Mouse (Mus musculus) adipocyte (in vitro differentiated cells): Measurements from ENCODE around the gene Foxs1.

Experiments
- DNase-seq: peaks from one replicate; pipeline ENCODE4 v3.0.0-alpha.2; 2016; ENCODE audit warnings: low spot score

Foxs1 gene

DNA sequence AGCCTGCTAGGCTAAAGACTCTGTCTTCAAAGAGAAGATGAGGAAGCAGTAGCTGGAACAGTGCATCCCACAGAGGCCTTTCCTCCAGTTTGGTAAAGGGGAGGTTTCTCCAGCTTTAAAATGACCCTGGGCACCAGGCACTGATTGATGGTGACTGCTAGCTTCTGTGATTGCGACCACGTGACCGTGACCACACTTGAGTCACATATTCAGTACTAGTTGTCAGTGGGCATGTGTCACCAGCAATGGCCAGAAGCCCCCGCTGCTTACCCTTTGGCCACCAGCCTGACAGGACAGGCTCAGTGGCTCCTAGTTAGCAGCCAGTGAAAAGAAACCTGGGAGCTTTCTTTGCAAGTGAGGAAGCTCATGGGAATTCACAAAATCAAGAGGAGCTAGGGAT is 29.4 kb downstream of the Foxs1 start:
- peak; percentile 72 for DNase-seq

DNA sequence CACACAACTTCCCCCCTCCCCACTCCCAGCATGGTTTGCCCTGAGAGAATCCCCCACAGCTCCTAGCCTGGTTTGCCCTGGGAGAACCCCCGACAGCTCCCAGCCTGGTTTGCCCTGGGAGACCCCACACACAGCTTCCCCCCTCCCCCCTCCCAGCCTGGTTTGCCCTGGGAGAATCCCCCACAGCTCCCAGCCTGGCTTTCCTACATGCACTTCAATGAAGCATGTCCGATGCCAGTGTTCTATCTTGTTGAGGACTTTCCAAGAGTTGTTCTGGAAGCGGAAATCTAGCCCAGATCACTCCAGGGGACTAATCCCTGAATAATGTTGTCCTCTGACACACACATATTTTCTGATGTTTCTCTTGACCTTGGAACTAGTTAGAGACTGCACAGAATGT is 30.4 kb downstream of the Foxs1 start:
- DNase-seq, result peak; percentile 40

- DNase-seq, result no peak
Measured at GRCm38 (mm10) chr2:152901296-152901695, 31.7 kb downstream of the Foxs1 start.

- DNase-seq, result no peak
Measured at GRCm38 (mm10) chr2:152899011-152899410, 34.0 kb downstream of the Foxs1 start.

GRCm38 (mm10) chr2:152896926-152897325 is 36.1 kb downstream of the Foxs1 start:
- no peak for DNase-seq

DNA sequence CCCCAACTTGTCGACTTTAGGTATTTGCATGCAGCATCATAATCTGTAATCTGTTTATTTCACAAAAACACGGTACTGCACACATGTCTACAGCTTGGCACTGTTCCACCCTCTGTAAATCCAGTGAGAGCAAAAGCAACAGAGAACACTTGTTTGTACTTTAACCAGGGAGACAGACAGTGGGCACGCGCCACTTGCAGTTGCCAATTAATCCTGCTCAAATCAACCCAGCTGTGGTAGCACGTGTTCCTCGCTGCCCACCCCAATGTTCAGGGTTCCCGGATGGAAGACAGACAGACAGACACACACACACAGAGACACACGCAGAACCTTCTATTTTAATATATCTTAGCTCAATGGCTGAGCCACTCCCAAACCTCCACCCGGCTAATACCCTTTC is 37.2 kb downstream of the Foxs1 start:
- DNase-seq, result no peak

DNA sequence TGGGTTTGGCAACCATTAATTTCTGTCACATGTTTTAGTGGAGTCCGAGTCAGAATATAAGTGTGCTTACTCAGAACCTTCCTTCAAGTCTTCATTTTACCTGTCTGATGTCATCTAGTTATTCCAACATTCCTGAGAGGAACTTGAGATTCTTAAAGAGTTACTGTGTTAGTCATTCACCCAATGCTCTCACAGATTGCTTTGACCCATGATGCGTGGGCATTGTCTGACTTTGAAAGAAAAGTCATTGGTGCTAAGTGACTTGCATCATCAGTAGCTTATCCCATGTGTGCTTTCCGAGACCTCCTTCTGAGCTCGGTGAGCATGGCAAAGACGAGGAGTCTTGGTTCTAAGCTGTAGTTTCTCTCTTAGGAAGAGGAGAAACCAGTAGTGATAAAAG is 44.2 kb downstream of the Foxs1 start:
- DNase-seq, result no peak

DNA sequence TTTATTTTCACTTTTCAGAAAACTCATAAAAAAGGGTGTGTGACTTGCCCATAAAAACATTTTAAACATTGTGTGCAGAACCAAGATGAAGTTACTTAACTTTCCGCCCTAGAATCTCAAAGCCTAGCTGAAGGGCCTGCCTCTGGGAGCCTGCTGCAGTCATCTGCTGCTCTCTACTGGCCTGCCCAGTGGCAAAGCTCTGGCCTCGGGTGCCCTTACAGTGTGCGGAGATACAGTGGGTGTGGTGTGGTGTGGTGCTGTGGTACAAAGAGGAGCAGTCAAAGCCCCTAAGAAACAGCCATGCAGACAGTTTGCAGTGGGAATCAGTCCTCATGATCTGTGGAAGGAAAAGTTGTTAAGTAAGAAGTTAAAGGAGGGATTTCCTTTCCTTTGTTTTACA is 45.8 kb downstream of the Foxs1 start:
- DNase-seq, result peak; percentile 41

- DNase-seq, result no peak
Measured at GRCm38 (mm10) chr2:152884101-152884645, 48.8 kb downstream of the Foxs1 start.
